Mouse (Mus musculus) heart, adult 2 months (tissue): ENCODE data around the gene 9530003J23Rik.
"Not testable (repeated sequence)": the region's sequence is repeated elsewhere in the genome, so short reads cannot be mapped to it uniquely, and the experiment has no call there.

Experiments used
- CTCF ChIP-seq: fragments of 200-600 bp; IDR thresholded peaks from 2 replicates; pipeline ENCODE4 v1.8.1; 2022; ENCODE audit warnings: antibody characterized with exemption, mild to moderate bottlenecking, moderate library complexity
- EP300 ChIP-seq: fragments of 200-500 bp; IDR thresholded peaks from 2 replicates; pipeline ENCODE4 v1.6.1; 2011; ENCODE audit warnings: low read depth, low read length, control low read depth; ENCODE audit not compliant: insufficient read depth
- POLR2A ChIP-seq: fragments of 200-500 bp; IDR thresholded peaks from 2 replicates; pipeline ENCODE4 v1.6.1; 2011; ENCODE audit warnings: mild to moderate bottlenecking, low read depth, low read length, control low read depth; ENCODE audit not compliant: insufficient read depth

DNA sequence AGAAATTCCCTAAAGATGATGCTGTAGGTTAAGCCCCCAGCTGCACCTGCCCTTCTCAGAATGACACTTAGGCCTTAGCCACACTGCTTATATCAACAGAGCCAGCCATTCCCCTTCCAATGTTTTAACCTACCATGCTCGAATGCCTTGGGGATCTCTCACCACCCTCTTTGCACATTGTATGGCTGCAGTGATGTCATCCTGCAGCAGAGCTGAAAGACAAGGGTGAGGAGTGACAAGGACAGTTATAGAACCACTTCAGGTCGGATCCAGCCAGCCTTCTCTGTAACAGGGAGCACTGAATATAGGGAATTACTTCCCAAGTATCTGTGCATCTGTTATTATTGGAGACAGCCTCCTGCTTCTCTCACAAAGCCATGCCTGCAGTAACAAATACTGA, 40.0 kb upstream of the 9530003J23Rik start:
- TF ChIP-seq POLR2A, CTCF, EP300: not testable (repeated sequence)
